Mouse (Mus musculus) lung, embryonic 15.5 days (tissue): ENCODE measurements around the gene March4. TPM values are rescaled to one million over a fixed set of nuclear protein-coding genes. Genes with fewer than 3 reads are reported as not detected.

Experiments
- polyA plus RNA-seq: library from polyadenylated mRNA; unstranded; fragments of >200 nt; fragmentation: Nextera tagmentation; extraction: Ambion mirVana; gene quantifications from 2 replicates; pipeline ENCODE4 v1.2.1, GENCODE M21; 2015

The March4 gene
- polyA plus RNA-seq, 1 experiment from 2014 or later, result 0.06 TPM

Other genes with a start within 250 kb of the March4 start
- gene Xrcc5, start 229.5 kb downstream of the March4 start, polyA plus RNA-seq, result 35.4 and 36.0 TPM in 2 replicates
- gene Smarcal1, start 46.3 kb upstream of the March4 start, polyA plus RNA-seq, result 21.8 and 26.7 TPM in 2 replicates
- gene Ankar, start 163.6 kb upstream of the March4 start, polyA plus RNA-seq, result not detected in 2 replicates
- 1,583 and 1,678 TPM in 2 replicates for gene Rpl37a, start 174.4 kb upstream of the March4 start, polyA plus RNA-seq